Mouse (Mus musculus): ENCODE measurements around the gene Hoxb6. TPM values are rescaled to one million over a fixed set of nuclear protein-coding genes. Genes with fewer than 3 reads are reported as not detected.

Hoxb6 gene
- total and polyA plus RNA-seq, 2 experiments, result 0.15 TPM; not detected in 1

- TF ChIP-seq CTCF (IDR thresholded peaks at IDR 0.05; ENCODE audit: low read depth, low read length) (no peak), POLR2A (IDR thresholded peaks at IDR 0.05; ENCODE audit: extremely low read depth, insufficient read depth, low read length) (no peak)
- no peaks in the 10 kb centered on the region for H3K79me2 ChIP-seq (ENCODE audit: control insufficient read depth, insufficient read depth, low read length)
- H3K4me3 ChIP-seq (ENCODE audit: insufficient read depth, low read depth, low read length), result no peak overlapping the region
- no peak overlapping the region for H3K27ac ChIP-seq (replicated peaks; ENCODE audit: insufficient read depth, low read depth, low read length)
- no peaks in the 10 kb centered on the region for H3K36me3 ChIP-seq (ENCODE audit: control insufficient read depth, insufficient read depth, low read length)
- peaks cover 11% of the 10 kb centered on the region; the same call in 1 of the 2 replicates for H3K27me3 ChIP-seq (ENCODE audit: control insufficient read depth, insufficient read depth, low read length)
- WGBS, result 6% methylated on average over 39 of the region's 39 CpGs
- no peaks in the 10 kb centered on the region for H3K4me1 ChIP-seq (ENCODE audit: control insufficient read depth, insufficient read depth, low read length)
- no peak for DNase-seq (ENCODE audit: extremely low read depth, low read depth, low spot score)
- no peak overlapping the region for H3K9ac ChIP-seq (ENCODE audit: low read depth, low read length)
These were observed 36.9 kb upstream of the Hoxb6 start for GRCm38 (mm10) chr11:96255111-96255995.

GRCm38 (mm10) chr11:96255996-96256445 lies 36.3 kb upstream of the Hoxb6 start:
- H3K27me3 ChIP-seq (ENCODE audit: control insufficient read depth, insufficient read depth, low read length), result peaks cover 10% of the 10 kb centered on the region; the same call in 1 of the 2 replicates

GRCm38 (mm10) chr11:96257141-96257540 lies 35.1 kb upstream of the Hoxb6 start:
- no peaks in the 10 kb centered on the region for H3K4me1 ChIP-seq (ENCODE audit: control insufficient read depth, insufficient read depth, low read length)
- no peak overlapping the region for H3K4me3 ChIP-seq (ENCODE audit: insufficient read depth, low read depth, low read length)
- WGBS, result 29% methylated on average over 2 of the region's 2 CpGs
- H3K36me3 ChIP-seq (ENCODE audit: control insufficient read depth, insufficient read depth, low read length), result no peaks in the 10 kb centered on the region
- no peak for DNase-seq (ENCODE audit: extremely low read depth, low read depth, low spot score)
- no peak overlapping the region for H3K27ac ChIP-seq (replicated peaks; ENCODE audit: insufficient read depth, low read depth, low read length)
- no peak overlapping the region for H3K9ac ChIP-seq (ENCODE audit: low read depth, low read length)
- no peak for TF ChIP-seq CTCF (IDR thresholded peaks at IDR 0.05; ENCODE audit: low read depth, low read length)
- TF ChIP-seq POLR2A (IDR thresholded peaks at IDR 0.05; ENCODE audit: extremely low read depth, insufficient read depth, low read length), result no peak
- peaks cover 2% of the 10 kb centered on the region; the same call in 1 of the 2 replicates for H3K27me3 ChIP-seq (ENCODE audit: control insufficient read depth, insufficient read depth, low read length)
- no peaks in the 10 kb centered on the region for H3K79me2 ChIP-seq (ENCODE audit: control insufficient read depth, insufficient read depth, low read length)

More at GRCm38 (mm10) chr11:96255996-96256445, 36.3 kb upstream of the Hoxb6 start:
- Histone ChIP-seq H3K9ac (ENCODE audit: low read depth, low read length) (no peak overlapping the region), H3K4me3 (ENCODE audit: insufficient read depth, low read depth, low read length) (no peak overlapping the region), H3K4me1 (ENCODE audit: control insufficient read depth, insufficient read depth, low read length) (no peaks in the 10 kb centered on the region), H3K79me2 (ENCODE audit: control insufficient read depth, insufficient read depth, low read length) (no peaks in the 10 kb centered on the region), H3K27ac (replicated peaks; ENCODE audit: insufficient read depth, low read depth, low read length) (no peak overlapping the region), H3K36me3 (ENCODE audit: control insufficient read depth, insufficient read depth, low read length) (no peaks in the 10 kb centered on the region)
- TF ChIP-seq CTCF (IDR thresholded peaks at IDR 0.05; ENCODE audit: low read depth, low read length), result no peak
- TF ChIP-seq POLR2A (IDR thresholded peaks at IDR 0.05; ENCODE audit: extremely low read depth, insufficient read depth, low read length), result no peak
- WGBS, result 4% methylated on average over 14 of the region's 14 CpGs
- no peak for DNase-seq (ENCODE audit: extremely low read depth, low read depth, low spot score)

- H3K9ac ChIP-seq (ENCODE audit: low read depth, low read length), result no peak overlapping the region
- WGBS, result 13% methylated on average over 2 of the region's 2 CpGs
- peaks cover 12% of the 10 kb centered on the region; the same call in 1 of the 2 replicates for H3K27me3 ChIP-seq (ENCODE audit: control insufficient read depth, insufficient read depth, low read length)
- H3K4me1 ChIP-seq (ENCODE audit: control insufficient read depth, insufficient read depth, low read length), result no peaks in the 10 kb centered on the region
- TF ChIP-seq POLR2A (IDR thresholded peaks at IDR 0.05; ENCODE audit: extremely low read depth, insufficient read depth, low read length) (no peak), CTCF (IDR thresholded peaks at IDR 0.05; ENCODE audit: low read depth, low read length) (no peak)
- no peaks in the 10 kb centered on the region for H3K36me3 ChIP-seq (ENCODE audit: control insufficient read depth, insufficient read depth, low read length)
- no peaks in the 10 kb centered on the region for H3K79me2 ChIP-seq (ENCODE audit: control insufficient read depth, insufficient read depth, low read length)
- H3K4me3 ChIP-seq (ENCODE audit: insufficient read depth, low read depth, low read length), result no peak overlapping the region
- no peak overlapping the region for H3K27ac ChIP-seq (replicated peaks; ENCODE audit: insufficient read depth, low read depth, low read length)
- no peak for DNase-seq (ENCODE audit: extremely low read depth, low read depth, low spot score)
These were observed 33.2 kb upstream of the Hoxb6 start for GRCm38 (mm10) chr11:96259038-96259437.

GRCm38 (mm10) chr11:96259511-96259910 lies 32.8 kb upstream of the Hoxb6 start:
- H3K27me3 ChIP-seq (ENCODE audit: control insufficient read depth, insufficient read depth, low read length), result peaks cover 15% of the 10 kb centered on the region; the same call in 1 of the 2 replicates
- no peaks in the 10 kb centered on the region for H3K36me3 ChIP-seq (ENCODE audit: control insufficient read depth, insufficient read depth, low read length)
- H3K9ac ChIP-seq (ENCODE audit: low read depth, low read length), result no peak overlapping the region
- TF ChIP-seq CTCF (IDR thresholded peaks at IDR 0.05; ENCODE audit: low read depth, low read length), result no peak
- TF ChIP-seq POLR2A (IDR thresholded peaks at IDR 0.05; ENCODE audit: extremely low read depth, insufficient read depth, low read length), result no peak
- H3K4me3 ChIP-seq (ENCODE audit: insufficient read depth, low read depth, low read length), result no peak overlapping the region
- 17% methylated on average over 1 of the region's 1 CpGs for WGBS
- no peaks in the 10 kb centered on the region for H3K79me2 ChIP-seq (ENCODE audit: control insufficient read depth, insufficient read depth, low read length)
- DNase-seq (ENCODE audit: extremely low read depth, low read depth, low spot score), result no peak
- no peaks in the 10 kb centered on the region for H3K4me1 ChIP-seq (ENCODE audit: control insufficient read depth, insufficient read depth, low read length)
- no peak overlapping the region for H3K27ac ChIP-seq (replicated peaks; ENCODE audit: insufficient read depth, low read depth, low read length)

All from liver, adult 2 months (tissue).